Mouse (Mus musculus) spleen, postnatal 0 days (tissue): ENCODE data around the gene Spry2. TPM values are rescaled to one million over a fixed set of nuclear protein-coding genes. Genes with fewer than 3 reads are reported as not detected.

Source experiments
- polyA plus RNA-seq: library from polyadenylated mRNA; unstranded; fragments of >200 nt; fragmentation: Nextera tagmentation; extraction: Ambion mirVana; gene quantifications from 2 replicates; pipeline ENCODE4 v1.2.1, GENCODE M21; 2015

The Spry2 gene
- polyA plus RNA-seq = 14.2 and 18.0 TPM in 2 replicates

DNA sequence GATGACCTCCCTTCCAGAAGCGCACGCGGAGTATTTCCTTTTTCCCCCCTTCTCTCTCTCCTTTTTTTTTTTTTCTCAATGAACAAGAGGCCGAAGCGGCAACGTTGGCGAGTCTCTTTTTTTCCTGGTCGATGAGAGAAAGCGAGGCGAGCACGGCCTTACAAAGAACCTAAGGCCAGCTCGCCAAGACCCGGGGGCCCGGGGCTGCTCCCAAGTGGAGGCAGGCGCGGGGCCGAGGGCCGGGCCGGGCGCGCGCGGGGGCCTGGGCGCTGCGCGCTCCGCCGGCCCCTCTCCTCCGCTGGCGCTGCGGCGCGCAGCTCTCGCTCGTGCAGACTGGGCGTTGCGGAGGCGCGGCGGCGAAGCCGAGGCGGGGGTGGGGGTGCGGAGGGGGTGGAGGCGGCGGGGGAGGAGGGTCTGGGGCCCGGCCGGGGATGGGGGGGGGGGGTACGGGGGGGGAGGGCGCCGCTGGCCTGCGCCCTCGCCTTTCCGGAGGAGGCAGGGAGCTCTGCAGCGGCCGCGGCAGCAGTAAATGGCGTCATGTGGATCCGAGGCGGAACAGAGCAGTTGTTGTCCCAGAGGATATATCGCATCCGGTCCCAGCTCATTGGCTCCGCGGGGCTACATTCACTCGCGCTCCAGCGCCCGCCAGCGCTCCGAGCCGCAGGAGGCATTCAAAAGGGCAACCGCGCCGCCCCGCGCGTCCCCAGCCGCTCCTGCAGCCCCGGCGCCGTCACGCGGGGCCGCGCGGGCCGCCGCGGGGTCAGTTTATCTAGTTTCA, at the start of gene Spry2:
Gene Spry2, minus strand, starts transcription at position 29 of the 778 bp plus-strand sequence.

Other genes with a start within 250 kb of the Spry2 start
- gene Trim52, start 209.4 kb upstream of the Spry2 start, polyA plus RNA-seq = not detected in 2 replicates